In genomic region chr9:60865866-60866265, GRCm38 (mm10) we compare ENCODE assay signal across 9 mouse cellular contexts.
DNase-seq lines count a peak whose midpoint lies in the region; TF ChIP-seq lines count a peak whose summit lies in the region.
"Had no signal": no experiment of that assay in that cellular context is flagged by ENCODE, and none has a peak within 500 bp of the region (broad histone marks: within the 10 kb centered on the region; RNA-seq: fewer than 3 reads in every experiment).

No protein-coding gene starts in this region.

- H3K27ac ChIP-seq in layer of hippocampus, adult 2 months = peak overlapping the region; percentile 68; the same call in 1 of the 2 replicates
- peak overlapping the region; percentile 60 for H3K27ac ChIP-seq in cortical plate, adult 2 months (ENCODE audit: insufficient read depth, low read length)
- H3K27ac ChIP-seq: midbrain, embryonic 12.5 days had no signal

- no peaks in the 10 kb centered on the region for H3K4me1 ChIP-seq in cortical plate, adult 2 months (ENCODE audit: control insufficient read depth, insufficient read depth, low read length)

- no peak for DNase-seq in layer of hippocampus, adult 2 months (ENCODE audit: low spot score in 2 of 2)
- DNase-seq in layer of hippocampus, postnatal 25 days (ENCODE audit: extremely low spot score in 1 of 2, low spot score in 1 of 2) = no peak
- DNase-seq in heart, postnatal 36 days = peak; percentile 32 to 45
- peak; percentile 60 for DNase-seq in lung, postnatal 36 days
- DNase-seq in retina, embryonic 14.5 days (ENCODE audit: low spot score) = no peak
- no peak for DNase-seq in layer of hippocampus, postnatal 10 days (ENCODE audit: low spot score in 2 of 2)
- no peak for DNase-seq in urinary bladder, postnatal 4 days (ENCODE audit: low spot score in 2 of 2)

- intact Hi-C loops in heart, postnatal 36 days (cut with DNase I) = no loop called here

- H3K4me3 ChIP-seq in layer of hippocampus, adult 2 months = peak overlapping the region; percentile 36; the same call in 1 of the 2 replicates
- peak overlapping the region; percentile 16; the same call in 1 of the 2 replicates for H3K4me3 ChIP-seq in cortical plate, adult 2 months (ENCODE audit: insufficient read depth, low read length)
- H3K4me3 ChIP-seq: midbrain, embryonic 12.5 days had no signal

- 0 out of 2 replicates have a peak, but pooled peaks have one; percentile 31 for TF ChIP-seq POLR2A in cortical plate, adult 2 months (IDR thresholded peaks at IDR 0.05; ENCODE audit: extremely low read depth, insufficient read depth, low read length)

- no peak for TF ChIP-seq CTCF in layer of hippocampus, adult 2 months (conservative IDR thresholded peaks at IDR 0.05)
- no peak for TF ChIP-seq CTCF in cortical plate, adult 2 months (IDR thresholded peaks at IDR 0.05; ENCODE audit: extremely low read depth, insufficient read depth, low read length)

Comparison
In these comparisons a context has a peak if more than half of its experiments do, and no peak if none do; other contexts are left out.
1. DNase-seq: peak in heart, postnatal 36 days (2 of 2) and lung, postnatal 36 days (single experiment); none in layer of hippocampus, adult 2 months (0 of 2), layer of hippocampus, postnatal 25 days (0 of 2), retina, embryonic 14.5 days (single experiment), layer of hippocampus, postnatal 10 days (0 of 2) and urinary bladder, postnatal 4 days (0 of 2).